9 mouse cellular contexts compared by ENCODE assay signal in the genomic region with DNA sequence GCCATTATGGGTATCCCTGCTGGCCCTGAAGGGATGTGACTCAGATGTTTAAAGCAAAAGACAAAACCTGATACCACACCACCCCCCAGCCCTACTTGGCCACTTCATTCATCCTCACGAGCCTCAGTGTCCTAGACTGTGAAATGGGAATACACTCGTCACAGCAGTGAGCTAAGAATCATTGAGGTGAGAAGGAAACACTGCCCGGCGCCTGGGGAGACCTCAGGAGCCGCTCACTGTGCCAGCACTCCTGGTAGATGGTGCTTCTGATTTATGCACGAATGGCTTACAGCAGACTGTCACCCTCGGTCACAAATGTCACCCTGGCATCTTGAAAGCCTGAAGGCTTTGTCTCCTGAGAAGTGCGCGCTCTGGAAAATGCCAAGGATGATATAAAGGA. TPM values are rescaled to one million over a fixed set of nuclear protein-coding genes. Genes with fewer than 3 reads are reported as not detected.
DNase-seq lines count a peak whose midpoint lies in the region; ATAC-seq lines count a peak whose summit lies in the region.
"Had no signal": no experiment of that assay in that cellular context is flagged by ENCODE, and none has a peak within 500 bp of the region (broad histone marks: within the 10 kb centered on the region; RNA-seq: fewer than 3 reads in every experiment).

No protein-coding gene starts in this region.

- DNase-seq in heart, embryonic 10.5 days (ENCODE audit: low spot score), result no peak
- no peak for DNase-seq in heart, adult 8-10 months (ENCODE audit: low spot score)
- peak; percentile 53 for DNase-seq in brain, adult 2 months (ENCODE audit: low read depth, low spot score)
- no peak for DNase-seq in liver, embryonic 13.5 days
- DNase-seq in adrenal gland, postnatal 14 days, result no peak
- DNase-seq in urinary bladder, adult 18-20 months (ENCODE audit: low spot score in 2 of 2), result no peak
- DNase-seq in adrenal gland, postnatal 36 days, result no peak

- no peak for ATAC-seq in forebrain, embryonic 16.5 days
- ATAC-seq in liver, embryonic 13.5 days (ENCODE audit: low read depth), result no peak

- 81% methylated on average over 9 of the region's 9 CpGs for WGBS in heart, embryonic 10.5 days
- WGBS in forebrain, embryonic 16.5 days, result 60% methylated on average over 9 of the region's 9 CpGs
- 82% methylated on average over 9 of the region's 9 CpGs for WGBS in liver, embryonic 13.5 days (ENCODE audit: insufficient replicate concordance)

- peaks cover 74% of the 10 kb centered on the region for H3K4me1 ChIP-seq in heart, embryonic 10.5 days
- peaks cover 31% of the 10 kb centered on the region for H3K4me1 ChIP-seq in forebrain, embryonic 16.5 days (replicated peaks; ENCODE audit: control insufficient read depth, insufficient read depth, low read length)
- peaks cover 77% of the 10 kb centered on the region for H3K4me1 ChIP-seq in liver, embryonic 13.5 days (replicated peaks)

- H3K36me3 ChIP-seq in heart, embryonic 10.5 days, result peaks cover 51% of the 10 kb centered on the region
- H3K36me3 ChIP-seq in forebrain, embryonic 16.5 days (ENCODE audit: control insufficient read depth, insufficient read depth), result no peaks in the 10 kb centered on the region
- peaks cover 84% of the 10 kb centered on the region for H3K36me3 ChIP-seq in liver, embryonic 13.5 days

- no peaks in the 10 kb centered on the region for H3K9me3 ChIP-seq in heart, embryonic 10.5 days
- no peaks in the 10 kb centered on the region for H3K9me3 ChIP-seq in forebrain, embryonic 16.5 days (ENCODE audit: control insufficient read depth, low read length)
- H3K9me3 ChIP-seq in liver, embryonic 13.5 days (replicated peaks), result no peaks in the 10 kb centered on the region

- H3K27me3 ChIP-seq in heart, embryonic 10.5 days (ENCODE audit: insufficient read depth, poor library complexity, severe bottlenecking), result no peaks in the 10 kb centered on the region
- H3K27me3 ChIP-seq in forebrain, embryonic 16.5 days (replicated peaks; ENCODE audit: control insufficient read depth, insufficient read depth, low read length), result no peaks in the 10 kb centered on the region
- no peaks in the 10 kb centered on the region for H3K27me3 ChIP-seq in liver, embryonic 13.5 days
- H3K27me3 ChIP-seq: CH12.LX had no signal

- H3K4me3 ChIP-seq in heart, embryonic 10.5 days, result no peak overlapping the region
- no peak overlapping the region for H3K4me3 ChIP-seq in forebrain, embryonic 16.5 days (replicated peaks; ENCODE audit: low read length)
- no peak overlapping the region for H3K4me3 ChIP-seq in liver, embryonic 13.5 days (replicated peaks)

- peak overlapping the region; percentile 73 for H3K27ac ChIP-seq in heart, embryonic 10.5 days
- peak overlapping the region; percentile 80 for H3K27ac ChIP-seq in forebrain, embryonic 16.5 days (ENCODE audit: low read length)
- 0 out of 2 replicates have a peak overlapping the region, but pooled peaks have one; percentile 24 for H3K27ac ChIP-seq in liver, embryonic 13.5 days

- no peak overlapping the region; the same call in 1 of the 2 replicates for H3K9ac ChIP-seq in forebrain, embryonic 16.5 days (replicated peaks; ENCODE audit: low read depth, low read length)
- no peak overlapping the region for H3K9ac ChIP-seq in liver, embryonic 13.5 days

- no peak overlapping the region for H3K4me2 ChIP-seq in forebrain, embryonic 16.5 days (ENCODE audit: low read length)
- no peak overlapping the region for H3K4me2 ChIP-seq in liver, embryonic 13.5 days

RNA-seq across cellular contexts. Expression of gene Zmynd8, which starts 31.3 kb away (rescaled TPM):
- 57.1 and 58.5 TPM in 2 replicates for polyA plus RNA-seq in heart, embryonic 10.5 days (2016; fragmentation: Nextera tagmentation; extraction: Ambion mirVana)
- total RNA-seq in heart, adult 8-10 months (2022), result 10 to 100 TPM; 35.5 to 60.5 (median 45.4) TPM
- 69.8 and 81.5 TPM in 2 replicates for polyA plus RNA-seq in forebrain, embryonic 16.5 days (2015; fragmentation: Nextera tagmentation; extraction: Ambion mirVana)
- 26.5 and 28.3 TPM in 2 replicates for polyA plus RNA-seq in liver, embryonic 13.5 days (2015; fragmentation: Nextera tagmentation; extraction: Ambion mirVana)
- 45.8 and 59.2 TPM in 2 replicates for total RNA-seq in adrenal gland, postnatal 14 days (2021)
- total RNA-seq in adrenal gland, postnatal 36 days (2021), result 10 to 100 TPM; 47.9 to 53.4 TPM

Comparison
In these comparisons a context has a peak if more than half of its experiments do, and no peak if none do; other contexts are left out.
1. H3K27ac ChIP-seq: peak in every context shown above with its lines; median percentile 80 in forebrain, embryonic 16.5 days; 73 in heart, embryonic 10.5 days; 24 in liver, embryonic 13.5 days.